Mouse (Mus musculus) inflammation-experienced regulatory T-cells, adult 16 weeks (primary cell): ENCODE measurements around the gene Krt8. TPM values are rescaled to one million over a fixed set of nuclear protein-coding genes. Genes with fewer than 3 reads are reported as not detected.

Experiments used
- polyA plus RNA-seq: library from polyadenylated mRNA; unstranded; fragments of 100-300 nt; shearing (Covaris generic); gene quantifications from one replicate; pipeline ENCODE4 v1.2.1, GENCODE M21; 2017

Krt8 gene
- polyA plus RNA-seq: not detected

GRCm38 (mm10) chr15:102004189-102004588 is at the start of gene Krt8:
Gene Krt8 (minus strand): TSS chr15:102004482.

GRCm38 (mm10) chr15:102028040-102028439 is 23.8 kb upstream of the Krt8 start, which contains the start of gene Krt18:
Gene Krt18 (plus strand): TSS chr15:102028180.

GRCm38 (mm10) chr15:101954187-101954586 is 50.1 kb downstream of the Krt8 start, which contains the start of gene Krt78:
Gene Krt78 (minus strand): TSS chr15:101954287.

Other genes with a start within 250 kb of the Krt8 start
- not detected for gene Krt72, start 218.0 kb downstream of the Krt8 start, polyA plus RNA-seq
- not detected for gene Krt73, start 202.1 kb downstream of the Krt8 start, polyA plus RNA-seq
- gene Krt2, start 186.3 kb downstream of the Krt8 start, polyA plus RNA-seq: not detected
- gene Krt1, start 153.7 kb downstream of the Krt8 start, polyA plus RNA-seq: 0.12 TPM
- not detected for gene Krt77, start 134.8 kb downstream of the Krt8 start, polyA plus RNA-seq
- gene Krt76, start 111.6 kb downstream of the Krt8 start, polyA plus RNA-seq: not detected
- gene Krt4, start 79.7 kb downstream of the Krt8 start, polyA plus RNA-seq: not detected
- gene Krt79, start 64.2 kb downstream of the Krt8 start, polyA plus RNA-seq: not detected
- not detected for gene Krt78, start 50.2 kb downstream of the Krt8 start, polyA plus RNA-seq
- 1.5 TPM for gene Krt18, start 23.7 kb upstream of the Krt8 start, polyA plus RNA-seq
- 154 TPM for gene Eif4b, start 69.3 kb upstream of the Krt8 start, polyA plus RNA-seq
- 2.1 TPM for gene Tns2, start 95.9 kb upstream of the Krt8 start, polyA plus RNA-seq
- gene Spryd3, start 131.8 kb upstream of the Krt8 start, polyA plus RNA-seq: 69.4 TPM
- 0.52 TPM for gene Igfbp6, start 139.9 kb upstream of the Krt8 start, polyA plus RNA-seq
- gene Soat2, start 146.0 kb upstream of the Krt8 start, polyA plus RNA-seq: 2.5 TPM
- 95.1 TPM for gene Zfp740, start 198.8 kb upstream of the Krt8 start, polyA plus RNA-seq
- gene Csad, start 200.2 kb upstream of the Krt8 start, polyA plus RNA-seq: 18.1 TPM
- gene Itgb7, start 227.5 kb upstream of the Krt8 start, polyA plus RNA-seq: 979 TPM